Mouse (Mus musculus) midbrain, postnatal 0 days (tissue): ENCODE measurements at regions not wholly inside any gene's neighbourhood (a gene's known extent, or its start where the extent isn't known, plus 50 kb on each side); places are given as distances from the start of the nearest gene placed in this dataset.

ENCODE experiments used
- ATAC-seq: fragments of 200-750 bp; cut with Nextera tagmentation; 2 replicates; pipeline ENCODE4 v1.8.0; 2017; ENCODE audit warnings: moderate number of reproducible peaks, mild to moderate bottlenecking, moderate TSS enrichment, moderate library complexity; ENCODE audit not compliant: low FRiP score
- DNase-seq: peaks from one replicate; pipeline ENCODE4 v3.0.0-alpha.2; 2015; ENCODE audit warnings: low spot score
- H3K27ac ChIP-seq: fragments of 300-500 bp; sonication (generic); 2 replicates; pipeline ENCODE4 v1.5.1; 2014; ENCODE audit warnings: low read depth, mild to moderate bottlenecking, low read length, mixed read lengths
- H3K27me3 ChIP-seq: fragments of 300-500 bp; sonication (generic); 2 replicates; pipeline ENCODE4 v1.6.1; 2014; ENCODE audit warnings: low read length, control low read depth, mixed read lengths; ENCODE audit not compliant: insufficient read depth
- H3K36me3 ChIP-seq: fragments of 300-500 bp; sonication (generic); 2 replicates; pipeline ENCODE4 v1.6.1; 2014; ENCODE audit warnings: low read length, control low read depth, mixed read lengths; ENCODE audit not compliant: insufficient read depth
- H3K4me1 ChIP-seq: fragments of 300-500 bp; sonication (generic); 2 replicates; pipeline ENCODE4 v1.6.1; 2014; ENCODE audit warnings: mild to moderate bottlenecking, control low read depth, antibody characterized with exemption, low read length, mixed read lengths; ENCODE audit not compliant: insufficient read depth
- H3K4me2 ChIP-seq: fragments of 300-500 bp; sonication (generic); 2 replicates; pipeline ENCODE4 v1.6.1; 2014; ENCODE audit warnings: low read depth, mild to moderate bottlenecking, low read length, mixed read lengths; ENCODE audit not compliant: poor library complexity, severe bottlenecking
- H3K4me3 ChIP-seq: fragments of 300-500 bp; sonication (generic); 2 replicates; pipeline ENCODE4 v1.5.1; 2014; ENCODE audit warnings: low read depth, mild to moderate bottlenecking, low read length, moderate library complexity
- H3K9ac ChIP-seq: fragments of 300-500 bp; sonication (generic); replicated peaks from 2 replicates; pipeline ENCODE4 v1.6.1; 2014; ENCODE audit warnings: mild to moderate bottlenecking, low read length, moderate library complexity, mixed read lengths; ENCODE audit not compliant: poor library complexity, severe bottlenecking
- H3K9me3 ChIP-seq: fragments of 300-500 bp; sonication (generic); 2 replicates; pipeline ENCODE4 v1.6.1; 2016; ENCODE audit warnings: low read length, control low read depth
- CTCF ChIP-seq: IDR thresholded peaks from 2 replicates; pipeline ENCODE4 v1.5.1; 2016; ENCODE audit warnings: antibody characterized with exemption, mild to moderate bottlenecking
- WGBS: fragments of 180-500 bp; shearing (Covaris S2); extraction: QIAGEN DNeasy Blood & Tissue Kit; methylation state at CpG from one replicate; pipeline ENCODE4 v1.1.7; 2014; 5-methylcytosine and 5-hydroxymethylcytosine counted together

- Histone ChIP-seq H3K4me3 (no peak overlapping the region), H3K4me2 (no peak overlapping the region), H3K9me3 (no peaks in the 10 kb centered on the region), H3K27me3 (no peaks in the 10 kb centered on the region), H3K27ac (no peak overlapping the region), H3K9ac (no peak overlapping the region), H3K4me1 (no peaks in the 10 kb centered on the region), H3K36me3 (no peaks in the 10 kb centered on the region)
- ATAC-seq (no peak), DNase-seq (no peak)
- 88% methylated on average over 1 of the region's 1 CpGs for WGBS
- TF ChIP-seq CTCF: no peak
Observed at GRCm38 (mm10) chr5:49909483-49909882, 149.3 kb downstream of the Adgra3 start.

- Histone ChIP-seq H3K9me3 (no peaks in the 10 kb centered on the region), H3K27ac (no peak overlapping the region), H3K4me3 (no peak overlapping the region), H3K4me1 (no peaks in the 10 kb centered on the region), H3K4me2 (no peak overlapping the region), H3K9ac (no peak overlapping the region), H3K36me3 (no peaks in the 10 kb centered on the region), H3K27me3 (no peaks in the 10 kb centered on the region)
- DNase-seq (no peak), ATAC-seq (no peak)
- WGBS: 58% methylated on average over 5 of the region's 5 CpGs
- no peak for TF ChIP-seq CTCF
Observed at GRCm38 (mm10) chr5:49896106-49896505, 162.7 kb downstream of the Adgra3 start.

DNA sequence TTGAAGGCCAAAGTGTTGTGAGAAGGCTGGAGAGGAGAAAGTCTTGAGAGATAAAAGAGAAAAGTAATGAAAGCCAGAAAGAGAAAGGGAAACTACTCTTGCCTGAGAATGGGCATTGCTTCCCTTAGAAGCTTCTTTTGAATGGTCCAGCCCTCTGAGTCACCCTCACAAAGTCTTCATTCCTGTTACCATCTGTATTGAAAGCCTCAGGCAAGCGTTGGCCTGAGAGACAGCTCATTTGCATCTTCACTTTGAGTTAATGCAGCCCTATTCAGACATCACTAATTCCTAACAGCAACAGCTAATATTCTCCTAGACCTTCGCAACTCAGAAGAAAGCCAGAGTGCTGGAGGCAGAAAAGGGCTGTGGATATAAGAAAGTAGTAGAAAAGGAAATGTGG lies 178.4 kb downstream of the Adgra3 start:
- Histone ChIP-seq H3K9ac (no peak overlapping the region), H3K4me2 (no peak overlapping the region), H3K27ac (no peak overlapping the region), H3K4me3 (no peak overlapping the region), H3K36me3 (no peaks in the 10 kb centered on the region), H3K27me3 (no peaks in the 10 kb centered on the region), H3K4me1 (no peaks in the 10 kb centered on the region), H3K9me3 (no peaks in the 10 kb centered on the region)
- WGBS: 24% methylated on average over 2 of the region's 2 CpGs
- TF ChIP-seq CTCF: no peak
- ATAC-seq: no peak
- no peak for DNase-seq

DNA sequence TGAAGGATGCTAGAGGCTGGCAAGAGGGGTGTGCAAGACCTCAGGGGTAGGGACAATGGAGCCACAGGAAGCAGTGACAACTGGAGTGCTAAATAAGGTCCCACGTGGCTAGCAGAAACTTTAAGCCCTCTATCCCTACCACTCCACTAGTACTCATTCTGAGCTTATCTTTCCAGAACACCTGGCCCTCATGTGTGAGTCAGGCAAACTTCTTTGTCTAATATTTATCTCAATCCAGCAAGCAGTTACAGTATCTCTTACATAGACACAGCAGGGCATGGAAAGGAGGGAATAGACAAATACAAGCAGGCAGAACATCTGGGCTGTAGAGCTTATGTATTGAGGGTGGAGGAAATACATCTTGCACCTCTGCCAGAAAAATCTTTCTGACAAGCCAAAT lies 182.6 kb downstream of the Adgra3 start:
- ATAC-seq (peak; percentile 52; the same call in 1 of the 2 replicates), DNase-seq (no peak)
- H3K27me3 ChIP-seq: no peaks in the 10 kb centered on the region
- no peak overlapping the region for H3K27ac ChIP-seq
- H3K4me1 ChIP-seq: no peaks in the 10 kb centered on the region
- 4% methylated on average over 1 of the region's 1 CpGs for WGBS
- no peak for TF ChIP-seq CTCF
- no peaks in the 10 kb centered on the region for H3K36me3 ChIP-seq
- H3K4me3 ChIP-seq: no peak overlapping the region
- no peak overlapping the region for H3K4me2 ChIP-seq
- no peak overlapping the region for H3K9ac ChIP-seq
- no peaks in the 10 kb centered on the region for H3K9me3 ChIP-seq

GRCm38 (mm10) chr5:49857202-49857601 lies 201.6 kb downstream of the Adgra3 start:
- no peaks in the 10 kb centered on the region for H3K36me3 ChIP-seq
- DNase-seq (no peak), ATAC-seq (no peak)
- H3K4me3 ChIP-seq: no peak overlapping the region
- H3K9ac ChIP-seq: no peak overlapping the region
- no peaks in the 10 kb centered on the region for H3K27me3 ChIP-seq
- no peak overlapping the region for H3K4me2 ChIP-seq
- no peak overlapping the region for H3K27ac ChIP-seq
- no peaks in the 10 kb centered on the region for H3K9me3 ChIP-seq
- TF ChIP-seq CTCF: peak; percentile 56
- 41% methylated on average over 1 of the region's 1 CpGs for WGBS
- H3K4me1 ChIP-seq: no peaks in the 10 kb centered on the region

DNA sequence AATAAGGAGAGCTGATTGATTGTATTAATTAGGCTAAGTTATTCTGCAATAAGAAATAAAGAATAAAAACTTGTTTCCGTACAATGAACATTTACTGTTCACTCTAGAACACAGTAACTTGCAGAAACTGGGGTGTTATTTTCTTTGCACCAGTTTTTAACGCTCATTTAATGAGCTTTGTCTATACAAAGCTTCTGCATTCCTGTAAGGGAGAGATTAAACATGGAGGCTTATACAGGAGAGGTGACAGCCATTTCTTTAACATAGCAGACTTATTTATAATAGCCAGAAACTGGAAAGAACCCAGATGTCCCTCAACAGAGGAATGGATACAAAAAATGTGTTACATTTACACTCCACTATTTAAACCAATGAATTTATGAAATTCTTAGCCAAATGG lies 202.8 kb downstream of the Adgra3 start:
- no peak for ATAC-seq
- Histone ChIP-seq H3K36me3 (no peaks in the 10 kb centered on the region), H3K27me3 (no peaks in the 10 kb centered on the region), H3K27ac (no peak overlapping the region), H3K9me3 (no peaks in the 10 kb centered on the region), H3K4me1 (no peaks in the 10 kb centered on the region), H3K4me3 (no peak overlapping the region), H3K9ac (no peak overlapping the region), H3K4me2 (no peak overlapping the region)
- no peak for DNase-seq
- 89% methylated on average over 2 of the region's 2 CpGs for WGBS
- TF ChIP-seq CTCF: no peak
